Mouse (Mus musculus): Measurements from ENCODE around the gene Prss23.

The Prss23 gene

GRCm38 (mm10) chr7:89511921-89512514, 15.0 kb downstream of the Prss23 start:
- intact Hi-C loops (cut with DNase I): no loop called here

GRCm38 (mm10) chr7:89508672-89509071, 18.3 kb downstream of the Prss23 start:
- intact Hi-C loops (cut with DNase I): no loop called here

GRCm38 (mm10) chr7:89499516-89500307, 27.3 kb downstream of the Prss23 start:
- intact Hi-C loops (cut with DNase I): loop anchor here (1.0 to 5.0 kb wide), 3 partner anchors 343 to 408 kb away; no protein-coding TSS in a partner anchor

GRCm38 (mm10) chr7:89483769-89484568, 43.0 kb downstream of the Prss23 start:
- intact Hi-C loops (cut with DNase I): no loop called here

GRCm38 (mm10) chr7:89481723-89482122, 45.3 kb downstream of the Prss23 start:
- intact Hi-C loops (cut with DNase I): no loop called here

GRCm38 (mm10) chr7:89478490-89478889, 48.5 kb downstream of the Prss23 start:
- intact Hi-C loops (cut with DNase I): loop anchor here (5.0 kb wide), 1 partner anchor 414 kb away; no protein-coding TSS in a partner anchor

GRCm38 (mm10) chr7:89477294-89477999, 49.5 kb downstream of the Prss23 start:
- intact Hi-C loops (cut with DNase I): loop anchor here (5.0 kb wide), 1 partner anchor 415 kb away; no protein-coding TSS in a partner anchor

- intact Hi-C loops (cut with DNase I): no loop called here
Measured at GRCm38 (mm10) chr7:89473442-89473841, 53.5 kb downstream of the Prss23 start.

- intact Hi-C loops (cut with DNase I): no loop called here
Measured at GRCm38 (mm10) chr7:89463775-89464592, 63.0 kb downstream of the Prss23 start.

GRCm38 (mm10) chr7:89463246-89463645, 63.7 kb downstream of the Prss23 start:
- intact Hi-C loops (cut with DNase I): no loop called here

GRCm38 (mm10) chr7:89462646-89463207, 64.3 kb downstream of the Prss23 start:
- intact Hi-C loops (cut with DNase I): no loop called here

- intact Hi-C loops (cut with DNase I): no loop called here
Measured at GRCm38 (mm10) chr7:89461351-89461750, 65.6 kb downstream of the Prss23 start.

- intact Hi-C loops (cut with DNase I): no loop called here
Measured at GRCm38 (mm10) chr7:89460911-89461310, 66.1 kb downstream of the Prss23 start.

GRCm38 (mm10) chr7:89459691-89460090, 67.3 kb downstream of the Prss23 start:
- intact Hi-C loops (cut with DNase I): no loop called here

Measured in adrenal gland (tissue).